Mouse (Mus musculus): Measurements from ENCODE around the gene Taco1. TPM values are rescaled to one million over a fixed set of nuclear protein-coding genes. Genes with fewer than 3 reads are reported as not detected.
"Not testable (repeated sequence)": the region's sequence is repeated elsewhere in the genome, so short reads cannot be mapped to it uniquely, and the experiment has no call there.

The Taco1 gene
- polyA plus RNA-seq, 1 experiment from 2014 or later, result 11.5 TPM

- H3K9ac ChIP-seq, result no peak overlapping the region
- peaks cover 14% of the 10 kb centered on the region for H3K36me3 ChIP-seq
- no peaks in the 10 kb centered on the region for H3K9me3 ChIP-seq (replicated peaks)
- no peaks in the 10 kb centered on the region for H3K27me3 ChIP-seq
- H3K4me3 ChIP-seq, result no peak overlapping the region
- H3K27ac ChIP-seq, result no peak overlapping the region
- WGBS, result 74% methylated on average over 5 of the region's 5 CpGs
- H3K4me1 ChIP-seq (replicated peaks), result peaks cover 9% of the 10 kb centered on the region
- no peak for ATAC-seq (replicated peaks; ENCODE audit: insufficient number of reproducible peaks, insufficient read depth, low FRiP score, low read depth)
- no peak overlapping the region for H3K4me2 ChIP-seq
Observed at GRCm38 (mm10) chr11:106063756-106064155, 2.1 kb upstream of the Taco1 start.

GRCm38 (mm10) chr11:106065073-106065922, 563 bp upstream of the Taco1 start:
- Histone ChIP-seq H3K36me3 (0 out of 2 replicates have a peak, but pooled peaks cover 4% of the 10 kb centered on the region), H3K9ac (peak overlapping the region; percentile 94; the same call in 1 of the 2 replicates), H3K4me2 (peak overlapping the region; percentile 90), H3K4me3 (peak overlapping the region; percentile 98), H3K27ac (peak overlapping the region; percentile 93; the same call in 1 of the 2 replicates), H3K9me3 (replicated peaks) (no peaks in the 10 kb centered on the region), H3K27me3 (no peaks in the 10 kb centered on the region), H3K4me1 (replicated peaks) (peaks cover 9% of the 10 kb centered on the region)
- 42% methylated on average over 18 of the region's 18 CpGs for WGBS
- no peak for ATAC-seq (replicated peaks; ENCODE audit: insufficient number of reproducible peaks, insufficient read depth, low FRiP score, low read depth)

- peak overlapping the region; percentile 98 for H3K4me3 ChIP-seq
- not testable (repeated sequence) for H3K9me3 ChIP-seq (replicated peaks); H3K36me3 ChIP-seq; ATAC-seq (replicated peaks; ENCODE audit: insufficient number of reproducible peaks, insufficient read depth, low FRiP score, low read depth); H3K4me1 ChIP-seq (replicated peaks); H3K27me3 ChIP-seq
- WGBS, result 13% methylated on average over 23 of the region's 23 CpGs
- H3K27ac ChIP-seq, result peak overlapping the region; percentile 93
- peak overlapping the region; percentile 90 for H3K4me2 ChIP-seq
- peak overlapping the region; percentile 94 for H3K9ac ChIP-seq
Observed at GRCm38 (mm10) chr11:106066616-106067015, 755 bp downstream of the Taco1 start.

- H3K36me3 ChIP-seq, result peaks cover 27% of the 10 kb centered on the region
- H3K4me1 ChIP-seq (replicated peaks), result no peaks in the 10 kb centered on the region
- H3K9ac ChIP-seq, result no peak overlapping the region
- no peak overlapping the region for H3K27ac ChIP-seq
- no peak overlapping the region for H3K4me2 ChIP-seq
- no peaks in the 10 kb centered on the region for H3K27me3 ChIP-seq
- no peak for ATAC-seq (replicated peaks; ENCODE audit: insufficient number of reproducible peaks, insufficient read depth, low FRiP score, low read depth)
- no peaks in the 10 kb centered on the region for H3K9me3 ChIP-seq (replicated peaks)
- 74% methylated on average over 3 of the region's 3 CpGs for WGBS
- H3K4me3 ChIP-seq, result no peak overlapping the region
Observed at GRCm38 (mm10) chr11:106073774-106074173, 7.9 kb downstream of the Taco1 start.

- no peaks in the 10 kb centered on the region for H3K27me3 ChIP-seq
- no peaks in the 10 kb centered on the region for H3K4me1 ChIP-seq (replicated peaks)
- H3K36me3 ChIP-seq, result peaks cover 23% of the 10 kb centered on the region
- H3K9me3 ChIP-seq (replicated peaks), result no peaks in the 10 kb centered on the region
- 4% methylated on average over 4 of the region's 4 CpGs for WGBS
- H3K9ac ChIP-seq, result no peak overlapping the region
- H3K4me3 ChIP-seq, result no peak overlapping the region
- no peak overlapping the region for H3K27ac ChIP-seq
- no peak overlapping the region for H3K4me2 ChIP-seq
- ATAC-seq (replicated peaks; ENCODE audit: insufficient number of reproducible peaks, insufficient read depth, low FRiP score, low read depth), result no peak
Observed at GRCm38 (mm10) chr11:106076321-106076720, 10.5 kb downstream of the Taco1 start.

- peak; percentile 97 for ATAC-seq (replicated peaks; ENCODE audit: insufficient number of reproducible peaks, insufficient read depth, low FRiP score, low read depth)
- 1% methylated on average over 69 of the region's 69 CpGs for WGBS
- no peaks in the 10 kb centered on the region for H3K9me3 ChIP-seq (replicated peaks)
- H3K4me1 ChIP-seq (replicated peaks), result peaks cover 16% of the 10 kb centered on the region
- no peaks in the 10 kb centered on the region for H3K27me3 ChIP-seq
- H3K9ac ChIP-seq, result peak within 1 kb of the TSS; percentile 96
- H3K4me2 ChIP-seq, result peak within 1 kb of the TSS; percentile 84
- peak within 1 kb of the TSS; percentile 99 for H3K27ac ChIP-seq
- peak within 1 kb of the TSS; percentile 100 for H3K4me3 ChIP-seq
- no peaks in the 10 kb centered on the region for H3K36me3 ChIP-seq
Observed at GRCm38 (mm10) chr11:106083708-106084701, 18.1 kb downstream of the Taco1 start, which contains the start of gene Map3k3. TSS of gene Map3k3 (plus strand) at chr11:106084613.

GRCm38 (mm10) chr11:106084911-106085561, 19.2 kb downstream of the Taco1 start:
- WGBS, result 1% methylated on average over 54 of the region's 61 CpGs
- H3K9ac ChIP-seq, result peak overlapping the region; percentile 96
- H3K27me3 ChIP-seq, result no peaks in the 10 kb centered on the region
- H3K4me1 ChIP-seq (replicated peaks), result peaks cover 16% of the 10 kb centered on the region
- peak overlapping the region; percentile 99 for H3K27ac ChIP-seq
- peak overlapping the region; percentile 84 for H3K4me2 ChIP-seq
- peak overlapping the region; percentile 100 for H3K4me3 ChIP-seq
- H3K36me3 ChIP-seq, result no peaks in the 10 kb centered on the region
- ATAC-seq (replicated peaks; ENCODE audit: insufficient number of reproducible peaks, insufficient read depth, low FRiP score, low read depth), result peak; percentile 74
- no peaks in the 10 kb centered on the region for H3K9me3 ChIP-seq (replicated peaks)

GRCm38 (mm10) chr11:106098223-106098622, 32.4 kb downstream of the Taco1 start:
- Histone ChIP-seq H3K4me3 (no peak overlapping the region), H3K27ac (peak overlapping the region; percentile 48), H3K4me2 (no peak overlapping the region), H3K9me3 (replicated peaks) (no peaks in the 10 kb centered on the region), H3K36me3 (peaks cover 6% of the 10 kb centered on the region; the same call in 1 of the 2 replicates), H3K4me1 (replicated peaks) (no peaks in the 10 kb centered on the region), H3K9ac (no peak overlapping the region), H3K27me3 (no peaks in the 10 kb centered on the region)
- ATAC-seq (replicated peaks; ENCODE audit: insufficient number of reproducible peaks, insufficient read depth, low FRiP score, low read depth), result peak; percentile 47; the same call in 1 of the 2 replicates
- 74% methylated on average over 1 of the region's 1 CpGs for WGBS

GRCm38 (mm10) chr11:106102866-106103265, 37.0 kb downstream of the Taco1 start:
- Histone ChIP-seq H3K4me3 (no peak overlapping the region), H3K27ac (no peak overlapping the region), H3K4me2 (no peak overlapping the region), H3K9me3 (replicated peaks) (no peaks in the 10 kb centered on the region), H3K4me1 (replicated peaks) (no peaks in the 10 kb centered on the region), H3K9ac (no peak overlapping the region), H3K27me3 (no peaks in the 10 kb centered on the region), H3K36me3 (peaks cover 6% of the 10 kb centered on the region; the same call in 1 of the 2 replicates)
- 88% methylated on average over 3 of the region's 3 CpGs for WGBS
- ATAC-seq (replicated peaks; ENCODE audit: insufficient number of reproducible peaks, insufficient read depth, low FRiP score, low read depth), result no peak

- Histone ChIP-seq H3K36me3 (peaks cover 6% of the 10 kb centered on the region; the same call in 1 of the 2 replicates), H3K27me3 (no peaks in the 10 kb centered on the region), H3K4me3 (no peak overlapping the region), H3K4me1 (replicated peaks) (no peaks in the 10 kb centered on the region), H3K9me3 (replicated peaks) (no peaks in the 10 kb centered on the region), H3K4me2 (no peak overlapping the region), H3K9ac (no peak overlapping the region), H3K27ac (no peak overlapping the region)
- no peak for ATAC-seq (replicated peaks; ENCODE audit: insufficient number of reproducible peaks, insufficient read depth, low FRiP score, low read depth)
- WGBS, result 77% methylated on average over 8 of the region's 8 CpGs
Observed at GRCm38 (mm10) chr11:106106047-106106587, 40.3 kb downstream of the Taco1 start.
